Mouse (Mus musculus): ENCODE data around the gene Arnt.
"Not testable (repeated sequence)": the region's sequence is repeated elsewhere in the genome, so short reads cannot be mapped to it uniquely, and the experiment has no call there.

The Arnt gene

GRCm38 (mm10) chr3:95531025-95531424, 96.8 kb downstream of the Arnt start:
- DNase-seq = no peak

GRCm38 (mm10) chr3:95533364-95533763, 99.2 kb downstream of the Arnt start:
- DNase-seq = no peak

GRCm38 (mm10) chr3:95534927-95535326, 100.7 kb downstream of the Arnt start:
- no peak for DNase-seq

GRCm38 (mm10) chr3:95538936-95539335, 104.7 kb downstream of the Arnt start:
- DNase-seq = no peak

GRCm38 (mm10) chr3:95539837-95540236, 105.6 kb downstream of the Arnt start:
- DNase-seq = no peak

- not testable (repeated sequence) for DNase-seq
Measured at GRCm38 (mm10) chr3:95541186-95541585, 107.0 kb downstream of the Arnt start.

- no peak for DNase-seq
Measured at GRCm38 (mm10) chr3:95542171-95542570, 108.0 kb downstream of the Arnt start.

- DNase-seq = no peak
Measured at GRCm38 (mm10) chr3:95542981-95543380, 108.8 kb downstream of the Arnt start.
